Mouse (Mus musculus): Measurements from ENCODE around the gene Lag3. TPM values are rescaled to one million over a fixed set of nuclear protein-coding genes. Genes with fewer than 3 reads are reported as not detected.

Gene Lag3
- polyA plus RNA-seq, 1 experiment from 2014 or later, result 4.0 TPM

DNA sequence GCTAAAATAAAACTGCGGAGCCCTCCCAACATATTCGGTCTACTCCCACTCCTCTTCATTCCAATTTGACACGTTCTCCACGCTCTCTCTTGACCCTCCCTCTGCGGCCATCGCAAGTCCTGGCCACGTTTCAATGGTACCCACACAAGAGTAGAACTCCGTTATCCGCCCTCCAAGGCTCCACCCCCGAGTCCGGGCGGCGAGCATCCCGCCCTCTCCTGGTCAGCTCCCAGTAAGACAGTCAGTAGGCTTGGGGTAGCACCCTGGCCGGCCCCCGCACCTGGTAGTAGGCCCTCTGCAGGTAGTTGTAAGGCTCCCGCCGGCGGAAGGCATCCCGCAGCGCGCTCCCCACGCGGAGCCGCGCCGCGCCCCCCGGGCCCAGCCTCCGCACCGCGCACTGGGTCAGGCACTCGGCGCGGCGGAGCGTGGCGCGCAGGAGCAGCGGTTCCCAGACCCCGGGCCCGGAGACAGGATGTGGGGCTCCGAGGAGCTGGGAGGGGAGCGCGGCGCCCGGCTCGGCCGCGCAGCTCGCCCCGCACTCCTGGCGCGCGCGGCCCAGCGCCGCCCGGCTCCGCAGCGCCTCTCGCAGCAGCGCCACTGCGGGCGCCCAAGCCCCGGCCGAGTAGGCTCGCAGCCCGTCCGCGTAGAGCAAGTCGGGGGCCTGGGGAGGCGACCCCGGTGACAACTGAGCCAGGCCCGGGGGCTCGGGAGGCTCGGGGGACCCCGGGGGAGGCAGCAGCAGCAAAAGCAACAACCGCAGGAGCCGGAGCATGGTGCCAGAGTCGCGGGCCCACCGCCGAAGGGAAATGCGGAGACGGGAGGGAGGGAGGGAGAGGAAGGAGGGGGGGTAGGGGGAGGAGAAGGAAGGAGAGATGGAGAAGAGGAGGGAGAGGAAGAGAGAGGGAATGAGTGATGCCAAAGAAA, 54.3 kb downstream of the Lag3 start, which contains the start of gene P3h3:
TSS of gene P3h3 (minus strand) at position 837 of the 924 bp plus-strand sequence.
- H3K4me2 ChIP-seq (replicated peaks), result peak within 1 kb of the TSS; percentile 76
- WGBS, result under 1% methylated on average over 86 of the region's 86 CpGs

DNA sequence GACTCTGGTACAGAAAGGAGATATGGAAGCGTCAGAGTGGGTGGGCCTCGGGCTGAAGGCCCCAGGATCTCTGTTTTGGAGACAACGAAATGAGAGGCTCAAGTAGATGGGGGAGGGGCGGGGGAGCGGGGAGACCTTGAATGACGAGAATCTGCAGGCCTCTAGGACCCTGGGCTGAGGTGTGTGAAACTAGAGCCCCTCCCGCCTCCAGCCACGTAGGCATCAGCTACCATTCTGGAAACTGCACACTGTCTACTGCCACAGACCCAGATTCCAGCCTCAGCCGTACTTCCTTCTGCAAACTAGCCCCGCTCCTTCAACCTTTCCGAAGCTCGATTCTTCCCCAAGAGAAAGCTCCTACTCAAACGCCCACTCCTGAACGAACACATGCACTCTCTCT, 55.2 kb downstream of the Lag3 start:
- Histone ChIP-seq H3K9me3 (replicated peaks) (no peaks in the 10 kb centered on the region), H3K36me3 (peaks cover 34% of the 10 kb centered on the region), H3K9ac (peak overlapping the region; percentile 94), H3K4me2 (replicated peaks) (peak overlapping the region; percentile 76), H3K4me1 (peaks cover 41% of the 10 kb centered on the region), H3K27me3 (no peaks in the 10 kb centered on the region), H3K27ac (replicated peaks) (peak overlapping the region; percentile 98), H3K4me3 (replicated peaks) (peak overlapping the region; percentile 85)
- WGBS, result 2% methylated on average over 14 of the region's 14 CpGs
- peak; percentile 68 for ATAC-seq (ENCODE audit: insufficient number of reproducible peaks, low FRiP score, low TSS enrichment, low read depth)

More for the DNA sequence above, 54.3 kb downstream of the Lag3 start, which contains the start of gene P3h3:
- Histone ChIP-seq H3K27me3 (no peaks in the 10 kb centered on the region), H3K27ac (replicated peaks) (peak within 1 kb of the TSS; percentile 98), H3K4me3 (replicated peaks) (peak within 1 kb of the TSS; percentile 85), H3K9me3 (replicated peaks) (no peaks in the 10 kb centered on the region), H3K9ac (peak within 1 kb of the TSS; percentile 94), H3K36me3 (peaks cover 26% of the 10 kb centered on the region), H3K4me1 (peaks cover 49% of the 10 kb centered on the region)
- peak; percentile 86 for ATAC-seq (ENCODE audit: insufficient number of reproducible peaks, low FRiP score, low TSS enrichment, low read depth)

GRCm38 (mm10) chr6:124854647-124855046, 56.9 kb downstream of the Lag3 start:
- no peaks in the 10 kb centered on the region for H3K27me3 ChIP-seq
- H3K9ac ChIP-seq, result no peak overlapping the region
- peaks cover 42% of the 10 kb centered on the region for H3K36me3 ChIP-seq
- H3K9me3 ChIP-seq (replicated peaks), result no peaks in the 10 kb centered on the region
- no peak overlapping the region for H3K4me2 ChIP-seq (replicated peaks)
- H3K27ac ChIP-seq (replicated peaks), result 0 out of 2 replicates have a peak overlapping the region, but pooled peaks have one; percentile 4
- H3K4me3 ChIP-seq (replicated peaks), result no peak overlapping the region
- WGBS, result 73% methylated on average over 12 of the region's 12 CpGs
- peaks cover 30% of the 10 kb centered on the region for H3K4me1 ChIP-seq
- no peak for ATAC-seq (ENCODE audit: insufficient number of reproducible peaks, low FRiP score, low TSS enrichment, low read depth)

Other genes with a start within 250 kb of the Lag3 start
- 56.0 and 56.1 TPM in 2 replicates for gene Lpcat3, start 248.7 kb downstream of the Lag3 start, polyA plus RNA-seq (2015; fragmentation: Nextera tagmentation; extraction: Ambion mirVana)
- gene Emg1, start 199.5 kb downstream of the Lag3 start, polyA plus RNA-seq (2015; fragmentation: Nextera tagmentation; extraction: Ambion mirVana), result 171 and 186 TPM in 2 replicates
- gene Phb2, start 199.4 kb downstream of the Lag3 start, polyA plus RNA-seq (2015; fragmentation: Nextera tagmentation; extraction: Ambion mirVana), result 301 and 317 TPM in 2 replicates
- 19.9 and 20.2 TPM in 2 replicates for gene Ptpn6, start 173.0 kb downstream of the Lag3 start, polyA plus RNA-seq (2015; fragmentation: Nextera tagmentation; extraction: Ambion mirVana)
- 416 TPM in 2 replicates for gene Grcc10, start 170.3 kb downstream of the Lag3 start, polyA plus RNA-seq (2015; fragmentation: Nextera tagmentation; extraction: Ambion mirVana)
- not detected in 2 replicates for gene Gm45234, start 155.7 kb downstream of the Lag3 start, polyA plus RNA-seq (2015; fragmentation: Nextera tagmentation; extraction: Ambion mirVana)
- 20.1 and 21.0 TPM in 2 replicates for gene Atn1, start 155.2 kb downstream of the Lag3 start, polyA plus RNA-seq (2015; fragmentation: Nextera tagmentation; extraction: Ambion mirVana)
- 11.8 and 12.7 TPM in 2 replicates for gene Eno2, start 142.0 kb downstream of the Lag3 start, polyA plus RNA-seq (2015; fragmentation: Nextera tagmentation; extraction: Ambion mirVana)
- gene Lrrc23, start 132.0 kb downstream of the Lag3 start, polyA plus RNA-seq (2015; fragmentation: Nextera tagmentation; extraction: Ambion mirVana), result 26.7 and 47.5 TPM in 2 replicates
- 16.4 and 17.5 TPM in 2 replicates for gene Spsb2, start 103.0 kb downstream of the Lag3 start, polyA plus RNA-seq (2015; fragmentation: Nextera tagmentation; extraction: Ambion mirVana)
- 779 and 809 TPM in 2 replicates for gene Tpi1, start 97.4 kb downstream of the Lag3 start, polyA plus RNA-seq (2015; fragmentation: Nextera tagmentation; extraction: Ambion mirVana)
- 140 and 141 TPM in 2 replicates for gene Usp5, start 82.2 kb downstream of the Lag3 start, polyA plus RNA-seq (2015; fragmentation: Nextera tagmentation; extraction: Ambion mirVana)
- 128 and 138 TPM in 2 replicates for gene Cdca3, start 82.2 kb downstream of the Lag3 start, polyA plus RNA-seq (2015; fragmentation: Nextera tagmentation; extraction: Ambion mirVana)
- 2.0 and 2.1 TPM in 2 replicates for gene Gnb3, start 71.4 kb downstream of the Lag3 start, polyA plus RNA-seq (2015; fragmentation: Nextera tagmentation; extraction: Ambion mirVana)
- 55.9 and 57.6 TPM in 2 replicates for gene P3h3, start 54.0 kb downstream of the Lag3 start, polyA plus RNA-seq (2015; fragmentation: Nextera tagmentation; extraction: Ambion mirVana)
- gene Gpr162, start 47.7 kb downstream of the Lag3 start, polyA plus RNA-seq (2015; fragmentation: Nextera tagmentation; extraction: Ambion mirVana), result 2.6 and 3.4 TPM in 2 replicates
- gene Cd4, start 23.5 kb downstream of the Lag3 start, polyA plus RNA-seq (2015; fragmentation: Nextera tagmentation; extraction: Ambion mirVana), result 0.36 and 0.60 TPM in 2 replicates
- gene Ptms, start 8.4 kb upstream of the Lag3 start, polyA plus RNA-seq (2015; fragmentation: Nextera tagmentation; extraction: Ambion mirVana), result 355 and 368 TPM in 2 replicates
- 373 and 388 TPM in 2 replicates for gene Mlf2, start 19.7 kb upstream of the Lag3 start, polyA plus RNA-seq (2015; fragmentation: Nextera tagmentation; extraction: Ambion mirVana)
- 144 and 150 TPM in 2 replicates for gene Cops7a, start 53.8 kb upstream of the Lag3 start, polyA plus RNA-seq (2015; fragmentation: Nextera tagmentation; extraction: Ambion mirVana)
- gene Pianp, start 85.0 kb upstream of the Lag3 start, polyA plus RNA-seq (2015; fragmentation: Nextera tagmentation; extraction: Ambion mirVana), result 11.3 and 13.7 TPM in 2 replicates
- 18.2 and 19.2 TPM in 2 replicates for gene Zfp384, start 97.4 kb upstream of the Lag3 start, polyA plus RNA-seq (2015; fragmentation: Nextera tagmentation; extraction: Ambion mirVana)
- 154 TPM in 2 replicates for gene Ing4, start 128.1 kb upstream of the Lag3 start, polyA plus RNA-seq (2015; fragmentation: Nextera tagmentation; extraction: Ambion mirVana)
- gene Acrbp, start 138.0 kb upstream of the Lag3 start, polyA plus RNA-seq (2015; fragmentation: Nextera tagmentation; extraction: Ambion mirVana), result 12.5 and 18.4 TPM in 2 replicates
- gene Lpar5, start 156.2 kb upstream of the Lag3 start, polyA plus RNA-seq (2015; fragmentation: Nextera tagmentation; extraction: Ambion mirVana), result 3.6 and 5.4 TPM in 2 replicates
- gene Chd4, start 184.3 kb upstream of the Lag3 start, polyA plus RNA-seq (2015; fragmentation: Nextera tagmentation; extraction: Ambion mirVana), result 70.8 and 77.0 TPM in 2 replicates
- 57.5 and 58.3 TPM in 2 replicates for gene Nop2, start 220.2 kb upstream of the Lag3 start, polyA plus RNA-seq (2015; fragmentation: Nextera tagmentation; extraction: Ambion mirVana)
- gene Iffo1, start 233.5 kb upstream of the Lag3 start, polyA plus RNA-seq (2015; fragmentation: Nextera tagmentation; extraction: Ambion mirVana), result 30.3 and 37.6 TPM in 2 replicates